Comparison of ENCODE assay signal across 9 mouse cellular contexts in the genomic region with DNA sequence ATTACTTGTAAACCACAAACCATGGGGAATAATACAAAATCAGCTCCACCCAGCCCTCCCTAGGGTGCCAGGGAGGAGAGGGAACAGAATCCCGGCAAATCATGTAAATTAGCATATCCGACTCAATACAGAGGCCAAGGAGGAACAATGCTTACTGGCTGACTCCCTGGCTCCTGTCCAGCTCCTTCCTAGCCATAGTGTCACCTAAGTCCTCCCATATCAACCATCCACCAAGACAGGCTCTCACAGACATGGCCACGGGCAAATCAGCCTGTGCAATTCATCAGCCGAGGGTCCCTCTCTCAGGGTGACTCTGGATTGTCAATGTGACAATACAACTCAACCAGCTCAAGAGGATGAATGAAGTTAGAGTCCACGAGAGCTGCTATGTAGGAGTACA. TPM values are rescaled to one million over a fixed set of nuclear protein-coding genes. Genes with fewer than 3 reads are reported as not detected.
DNase-seq lines count a peak whose midpoint lies in the region; ATAC-seq and TF ChIP-seq lines count a peak whose summit lies in the region.
"Had no signal": no experiment of that assay in that cellular context is flagged by ENCODE, and none has a peak within 500 bp of the region (broad histone marks: within the 10 kb centered on the region; RNA-seq: fewer than 3 reads in every experiment).

No protein-coding gene starts in this region.

- H3K9ac ChIP-seq in forebrain, postnatal 0 days, result 0 out of 2 replicates have a peak overlapping the region, but pooled peaks have one; percentile 63
- no peak overlapping the region for H3K9ac ChIP-seq in limb, embryonic 11.5 days (ENCODE audit: low read length)

- peaks cover 42% of the 10 kb centered on the region for H3K36me3 ChIP-seq in G1E (replicated peaks)
- H3K36me3 ChIP-seq in forebrain, postnatal 0 days (ENCODE audit: insufficient read depth), result no peaks in the 10 kb centered on the region
- no peaks in the 10 kb centered on the region for H3K36me3 ChIP-seq in limb, embryonic 11.5 days (ENCODE audit: control insufficient read depth, insufficient read depth, low read length)

- H3K4me3 ChIP-seq in G1E (ENCODE audit: low read depth, low read length), result peak overlapping the region; percentile 88; the same call in 1 of the 2 replicates
- peak overlapping the region; percentile 57; the same call in 1 of the 2 replicates for H3K4me3 ChIP-seq in forebrain, postnatal 0 days (ENCODE audit: low read depth, low read length)
- no peak overlapping the region for H3K4me3 ChIP-seq in limb, embryonic 11.5 days (ENCODE audit: low read depth, low read length)

- peak; percentile 23 for DNase-seq in cerebellum, adult 11 months
- no peak for DNase-seq in cerebellum, adult 8-10 months
- DNase-seq in G1E (ENCODE audit: low spot score), result no peak
- DNase-seq in forebrain, postnatal 0 days, result no peak
- DNase-seq in limb, embryonic 11.5 days (ENCODE audit: low spot score), result no peak
- peak; percentile 24 for DNase-seq in retina, postnatal 1 day
- DNase-seq in thymus, postnatal 0 days (ENCODE audit: low spot score), result no peak
- DNase-seq in urinary bladder, postnatal 36 days (ENCODE audit: low spot score in 2 of 2), result no peak

- H3K9me3 ChIP-seq in G1E (replicated peaks), result no peaks in the 10 kb centered on the region
- H3K9me3 ChIP-seq in forebrain, postnatal 0 days (ENCODE audit: low read length), result no peaks in the 10 kb centered on the region
- no peaks in the 10 kb centered on the region for H3K9me3 ChIP-seq in limb, embryonic 11.5 days (ENCODE audit: control insufficient read depth, low read length)

- peak overlapping the region; percentile 97 for H3K4me2 ChIP-seq in forebrain, postnatal 0 days (ENCODE audit: low read depth)
- H3K4me2 ChIP-seq in limb, embryonic 11.5 days (ENCODE audit: low read depth, severe bottlenecking), result peak overlapping the region; percentile 95

- ATAC-seq in G1E (ENCODE audit: extremely low read depth, insufficient number of reproducible peaks, low FRiP score, poor library complexity, severe bottlenecking), result no peak
- no peak for ATAC-seq in forebrain, postnatal 0 days
- no peak for ATAC-seq in limb, embryonic 11.5 days (ENCODE audit: insufficient number of reproducible peaks, low FRiP score, low TSS enrichment, low read depth)

- no peak for TF ChIP-seq CTCF in G1E (IDR thresholded peaks at IDR 0.05; ENCODE audit: low read depth, low read length)
- TF ChIP-seq CTCF in forebrain, postnatal 0 days (IDR thresholded peaks at IDR 0.05; ENCODE audit: low read depth), result no peak

- peaks cover 2% of the 10 kb centered on the region; the same call in 1 of the 2 replicates for H3K27me3 ChIP-seq in G1E (ENCODE audit: insufficient read depth, low read length)
- no peaks in the 10 kb centered on the region; the same call in 1 of the 2 replicates for H3K27me3 ChIP-seq in forebrain, postnatal 0 days (ENCODE audit: insufficient read depth, low read length)
- no peaks in the 10 kb centered on the region for H3K27me3 ChIP-seq in limb, embryonic 11.5 days (ENCODE audit: control insufficient read depth, insufficient read depth, low read length)

- H3K4me1 ChIP-seq in G1E (ENCODE audit: insufficient read depth, low read depth, low read length), result peaks cover 28% of the 10 kb centered on the region
- H3K4me1 ChIP-seq in forebrain, postnatal 0 days (ENCODE audit: insufficient read depth), result 0 out of 2 replicates have a peak, but pooled peaks cover 11% of the 10 kb centered on the region
- peaks cover 3% of the 10 kb centered on the region; the same call in 1 of the 2 replicates for H3K4me1 ChIP-seq in limb, embryonic 11.5 days (ENCODE audit: control insufficient read depth, insufficient read depth, low read length)

- H3K27ac ChIP-seq in forebrain, postnatal 0 days (ENCODE audit: low read depth, low read length), result no peak overlapping the region
- no peak overlapping the region for H3K27ac ChIP-seq in limb, embryonic 11.5 days (replicated peaks; ENCODE audit: low read depth, low read length)

- WGBS in forebrain, postnatal 0 days, result 21% methylated on average over 5 of the region's 5 CpGs
- WGBS in limb, embryonic 11.5 days, result 73% methylated on average over 5 of the region's 5 CpGs

RNA-seq across cellular contexts. Expression of a gene that starts 1.4 kb away (rescaled TPM):
- 28.9 and 29.9 TPM in 2 replicates for total RNA-seq in G1E (2014; fragmentation: Nextera tagmentation)
- 28.0 and 32.3 TPM in 2 replicates for total RNA-seq in G1E (2017)
- 65.5 and 87.7 TPM in 2 replicates for polyA plus RNA-seq in G1E (2012)
- 28.1 and 42.2 TPM in 2 replicates for total RNA-seq in forebrain, postnatal 0 days (2014; rRNA removed)
- 125 and 129 TPM in 2 replicates for polyA plus RNA-seq in forebrain, postnatal 0 days (2015; fragmentation: Nextera tagmentation; extraction: Ambion mirVana)
- 110 and 118 TPM in 2 replicates for polyA plus RNA-seq in limb, embryonic 11.5 days (2014; fragmentation: Nextera tagmentation; extraction: Ambion mirVana)
- polyA plus RNA-seq in thymus, postnatal 0 days (2015; fragmentation: Nextera tagmentation; extraction: Ambion mirVana), result 125 and 126 TPM in 2 replicates

RNA-seq across cellular contexts. Expression of a gene that starts 4.9 kb away (rescaled TPM):
- total RNA-seq in G1E (2014; fragmentation: Nextera tagmentation) (not detected in 2 replicates), G1E (2017) (0.33 TPM in 1 of 2 replicates, not detected in the other)
- polyA plus RNA-seq in G1E (2012), result not detected in 2 replicates
- not detected in 2 replicates for total RNA-seq in forebrain, postnatal 0 days (2014; rRNA removed)
- polyA plus RNA-seq in forebrain, postnatal 0 days (2015; fragmentation: Nextera tagmentation; extraction: Ambion mirVana), result not detected in 2 replicates
- not detected in 2 replicates for polyA plus RNA-seq in limb, embryonic 11.5 days (2014; fragmentation: Nextera tagmentation; extraction: Ambion mirVana)
- not detected in 2 replicates for polyA plus RNA-seq in thymus, postnatal 0 days (2015; fragmentation: Nextera tagmentation; extraction: Ambion mirVana)
- total RNA-seq: hematopoietic stem cell, adult 5-6 weeks had no signal

RNA-seq across cellular contexts. Expression of a gene that starts 44.5 kb away (rescaled TPM):
- total RNA-seq in G1E (2014; fragmentation: Nextera tagmentation), result 49.6 and 60.0 TPM in 2 replicates
- total RNA-seq in G1E (2017), result 47.9 and 50.5 TPM in 2 replicates
- 15.8 and 22.9 TPM in 2 replicates for polyA plus RNA-seq in G1E (2012)
- 29.9 and 30.1 TPM in 2 replicates for total RNA-seq in forebrain, postnatal 0 days (2014; rRNA removed)
- 34.2 and 35.8 TPM in 2 replicates for polyA plus RNA-seq in forebrain, postnatal 0 days (2015; fragmentation: Nextera tagmentation; extraction: Ambion mirVana)
- polyA plus RNA-seq in limb, embryonic 11.5 days (2014; fragmentation: Nextera tagmentation; extraction: Ambion mirVana), result 98.3 and 104 TPM in 2 replicates
- polyA plus RNA-seq in thymus, postnatal 0 days (2015; fragmentation: Nextera tagmentation; extraction: Ambion mirVana), result 45.1 and 48.1 TPM in 2 replicates

Comparison
In these comparisons a context has a peak if more than half of its experiments do, and no peak if none do; other contexts are left out.
1. DNase-seq: peak in cerebellum, adult 11 months (single experiment) and retina, postnatal 1 day (single experiment); none in cerebellum, adult 8-10 months (single experiment), G1E (single experiment), forebrain, postnatal 0 days (single experiment), limb, embryonic 11.5 days (single experiment), thymus, postnatal 0 days (single experiment) and urinary bladder, postnatal 36 days (0 of 2).